Mouse (Mus musculus) lung, postnatal 36 days (tissue): ENCODE measurements at regions not wholly inside any gene's neighbourhood (a gene's known extent, or its start where the extent isn't known, plus 50 kb on each side); places are given as distances from the start of the nearest gene placed in this dataset.

ENCODE experiments used
- DNase-seq: peaks from one replicate; pipeline ENCODE4 v3.0.0; 2022; ENCODE audit warnings: mixed read lengths

DNA sequence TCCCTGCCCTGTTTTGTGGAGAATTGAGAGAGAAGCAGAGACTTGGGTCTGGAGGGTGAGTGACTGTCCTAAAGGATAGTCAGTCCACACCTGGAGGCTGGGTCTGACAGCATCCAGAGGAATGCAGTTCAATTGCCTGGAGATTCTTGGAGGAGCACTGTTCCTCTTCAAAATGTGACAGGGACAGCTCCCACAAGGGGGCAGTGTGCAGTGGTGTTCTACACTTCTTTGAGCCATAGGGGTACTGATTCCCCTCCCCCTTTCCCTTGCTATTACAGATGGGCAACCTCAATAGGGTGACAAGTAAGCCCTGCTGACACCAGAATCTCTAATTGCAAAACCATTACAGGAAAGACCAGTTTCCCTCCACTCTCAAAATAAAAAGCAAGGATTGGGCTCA lies 63.7 kb upstream of the Gm773 start:
- DNase-seq, result peak; percentile 4

DNA sequence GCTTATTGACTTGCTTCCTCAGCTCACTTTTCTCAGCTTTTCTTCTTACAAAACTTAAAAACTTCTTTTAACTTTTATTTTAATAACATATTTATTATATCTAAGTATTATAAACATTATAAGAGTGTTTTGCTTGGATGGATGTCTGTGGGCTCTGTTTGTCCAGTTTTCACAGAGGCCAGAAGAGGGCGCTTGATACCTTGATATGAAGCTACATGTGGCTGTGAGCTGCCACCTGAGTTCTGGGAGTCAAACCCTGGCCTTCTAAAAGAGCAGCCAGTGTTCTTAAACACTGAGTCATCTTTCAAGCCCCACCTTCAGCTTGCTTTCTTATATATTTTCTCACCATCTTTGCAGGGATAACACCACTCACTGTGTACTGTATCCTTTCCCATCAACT lies 61.5 kb upstream of the Gm773 start:
- DNase-seq, result peak; percentile 23

DNA sequence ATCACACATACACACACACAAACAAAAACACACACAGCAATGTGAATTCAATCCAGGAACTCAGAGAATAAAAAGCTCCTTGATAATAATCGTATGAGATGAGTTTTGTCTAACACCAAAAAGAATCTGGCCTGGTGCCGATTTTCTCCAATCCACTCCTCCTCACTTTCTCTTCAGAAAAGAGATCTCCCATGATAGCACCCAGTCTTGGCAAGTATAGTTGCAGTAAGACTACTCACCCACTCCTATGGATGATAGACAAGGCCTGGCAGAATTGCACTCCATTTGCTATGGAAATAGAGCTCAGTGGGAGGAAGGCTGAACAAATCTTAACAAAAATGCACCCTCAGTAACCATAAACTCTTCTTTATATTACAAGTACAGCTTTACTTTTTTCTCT lies 57.0 kb upstream of the Gm773 start:
- DNase-seq, result no peak
